In the genomic region with DNA sequence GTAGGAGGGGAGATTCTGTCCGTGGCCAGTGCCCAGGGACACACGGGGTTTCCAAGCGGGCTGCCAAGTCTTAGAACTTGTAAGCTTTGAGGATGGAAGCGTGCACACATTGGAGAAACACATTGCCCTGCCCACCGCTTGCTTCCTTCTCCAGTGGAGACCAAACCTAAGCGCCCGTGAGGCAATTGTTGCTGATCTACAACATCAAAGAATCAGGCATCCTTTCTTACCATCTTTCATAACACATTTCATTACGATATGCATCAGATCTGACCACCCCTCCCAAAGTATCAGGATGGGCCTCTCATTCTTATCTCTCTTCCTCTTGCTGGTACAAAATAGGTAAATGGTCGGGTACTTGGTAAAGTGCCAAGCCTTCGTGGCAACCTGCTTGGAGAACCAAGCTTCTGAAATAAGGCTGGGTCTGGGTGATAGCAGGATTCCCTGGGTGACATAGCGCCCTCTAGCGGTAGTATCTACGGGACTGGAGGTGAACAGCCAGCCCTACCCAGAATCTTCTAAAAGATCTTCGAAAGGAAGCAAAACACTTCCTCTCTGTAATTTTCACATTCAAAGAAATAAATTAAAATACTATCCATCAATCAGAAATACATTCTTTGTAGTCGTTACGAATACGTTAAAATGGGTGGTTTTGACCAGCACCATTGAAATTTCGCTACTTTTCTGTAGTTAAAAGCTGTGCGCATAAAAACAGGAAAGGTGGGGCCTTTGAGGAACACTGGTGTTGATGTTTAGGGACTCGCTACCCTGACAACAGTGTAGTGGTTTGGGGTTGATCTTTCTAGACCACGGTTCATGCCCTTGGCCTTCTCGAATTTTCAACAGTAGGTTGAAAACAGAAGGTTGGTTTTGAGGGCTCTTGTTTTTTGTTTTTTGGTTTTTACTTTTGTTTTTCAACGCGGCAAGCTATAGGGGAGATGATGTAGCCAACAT, we compare ENCODE assay signal across 7 mouse cellular contexts. TPM values are rescaled to one million over a fixed set of nuclear protein-coding genes. Genes with fewer than 3 reads are reported as not detected.
DNase-seq lines count a peak whose midpoint lies in the region; TF ChIP-seq lines count a peak whose summit lies in the region.

No protein-coding gene starts in this region.

- no peaks in the 10 kb centered on the region for H3K9me3 ChIP-seq in ES-E14 (ENCODE audit: control insufficient read depth, insufficient read depth, low read depth, low read length)

- intact Hi-C loops in gastrocnemius, postnatal 14 days (cut with DNase I; ENCODE audit: low total_unique reads): loop anchor here (5.0 kb wide), 1 partner anchor 61 kb away; no protein-coding TSS in a partner anchor

- no peak overlapping the region for H3K9ac ChIP-seq in ES-E14 (ENCODE audit: insufficient read depth, low read depth, low read length, poor library complexity, severe bottlenecking)

- H3K4me3 ChIP-seq in ES-E14 (ENCODE audit: insufficient read depth in 1 of 2, low read depth in 1 of 2, low read length in 2 of 2, poor library complexity in 1 of 2, severe bottlenecking in 1 of 2): no peak overlapping the region

- in situ Hi-C loops in ES-E14 (cut with MboI; ENCODE audit: low sequenced_read_pairs in 2 of 2, unreplicated experiment in 2 of 2): loop anchor here in 1 of 2 experiments (25.0 kb wide), 1 partner anchor 966 kb away; the partner anchor contains the start of genes Rnaset2b and Tagap1

- DNase-seq in CD4-positive helper T cell, adult 2 months (ENCODE audit: low read depth, low spot score): peak; percentile 95
- peak; percentile 72 for DNase-seq in ES-E14 (ENCODE audit: low read depth, low spot score)
- DNase-seq in cerebellum, adult 11-12 months: peak; percentile 25
- peak; percentile 62 for DNase-seq in gastrocnemius, postnatal 14 days
- peak; percentile 72 to 76 for DNase-seq in layer of hippocampus, postnatal 10 days (ENCODE audit: low spot score in 2 of 2)
- DNase-seq in lung, postnatal 4 days: peak; percentile 66 to 83
- peak; percentile 74 to 89 for DNase-seq in spleen, adult 18-20 months

- H3K27ac ChIP-seq in ES-E14 (ENCODE audit: insufficient read depth, low read depth, low read length, poor library complexity, severe bottlenecking): no peak overlapping the region

- no peaks in the 10 kb centered on the region for H3K4me1 ChIP-seq in ES-E14 (ENCODE audit: control insufficient read depth in 2 of 2, insufficient read depth in 2 of 2, low read length in 2 of 2, poor library complexity in 1 of 2)

- H3K36me3 ChIP-seq in ES-E14 (ENCODE audit: control insufficient read depth, insufficient read depth, low read length, poor library complexity, severe bottlenecking): no peaks in the 10 kb centered on the region

TF ChIP-seq in ES-E14, 5 proteins besides CTCF, POLR2A, EP300 and RAD21:
- no peak for TF ChIP-seq ZC3H11A (IDR thresholded peaks at IDR 0.05; ENCODE audit: borderline replicate concordance, low read depth, low read length)
- TF ChIP-seq CHD2 (IDR thresholded peaks at IDR 0.05; ENCODE audit: low read depth, low read length): no peak
- TF ChIP-seq MAFK (IDR thresholded peaks at IDR 0.05; ENCODE audit: insufficient read depth, low read depth, low read length): no peak
- no peak for TF ChIP-seq ZNF384 (IDR thresholded peaks at IDR 0.05; ENCODE audit: low read depth, low read length)
- TF ChIP-seq HCFC1 (IDR thresholded peaks at IDR 0.05; ENCODE audit: borderline replicate concordance, insufficient read depth, low read length): no peak
TF ChIP-seq in ES-E14: peak in this region for 0.

RNA-seq across cellular contexts. Expression of gene Tagap, which starts 2.1 kb away (rescaled TPM):
- total RNA-seq in ES-E14 (2012; rRNA removed): 2.7 and 3.2 TPM in 2 replicates
- total RNA-seq in gastrocnemius, postnatal 14 days (2021): 1 to 10 TPM; 1.4 TPM
- 1 to 10 TPM; 4.8 to 5.4 TPM for total RNA-seq in layer of hippocampus, postnatal 10 days (2021)

RNA-seq across cellular contexts. Expression of gene Rsph3a, which starts 17.6 kb away (rescaled TPM):
- 3.6 and 4.8 TPM in 2 replicates for total RNA-seq in ES-E14 (2012; rRNA removed)
- total RNA-seq in gastrocnemius, postnatal 14 days (2021): 10 to 100 TPM; 19.6 to 20.1 TPM
- total RNA-seq in layer of hippocampus, postnatal 10 days (2021): 10 to 100 TPM; 33.2 to 35.0 TPM

Comparison
In these comparisons a context has a peak if more than half of its experiments do, and no peak if none do; other contexts are left out.
1. DNase-seq: peak in every context shown above with its lines; median percentile 95 in CD4-positive helper T cell, adult 2 months; 82 in spleen, adult 18-20 months; 74 in lung, postnatal 4 days; 74 in layer of hippocampus, postnatal 10 days; 72 in ES-E14; 62 in gastrocnemius, postnatal 14 days; 25 in cerebellum, adult 11-12 months.